Mouse (Mus musculus): ENCODE results near the gene Gm6904.
A peak's percentile ranks its signal among the peaks of the same experiment; 100 is the strongest.
"Not testable (repeated sequence)": the region's sequence is repeated elsewhere in the genome, so short reads cannot be mapped to it uniquely, and the experiment has no call there.

Gm6904 gene

DNA sequence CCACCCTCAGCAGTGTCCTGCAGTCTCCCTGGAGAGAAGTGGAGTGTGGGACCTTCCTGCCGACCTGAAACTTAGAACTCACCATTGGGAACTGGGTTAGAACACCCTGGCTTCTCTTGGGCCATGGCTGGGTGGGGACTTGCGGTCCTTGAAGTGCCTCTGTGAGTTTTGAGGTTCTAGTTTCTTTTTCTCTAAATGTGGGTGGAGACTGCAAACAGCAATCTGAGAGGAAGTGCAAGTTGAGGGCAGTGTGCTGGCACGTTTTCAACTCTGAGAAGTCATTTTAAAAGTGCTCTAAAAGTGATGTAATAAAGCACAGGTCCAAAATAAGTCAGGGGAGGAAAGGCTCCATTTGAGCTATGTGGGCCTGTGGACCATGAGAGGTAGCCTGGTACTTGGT is at the start of gene Gm6904:
Gene Gm6904 (minus strand): TSS at position 161 of the 400 bp plus-strand sequence.
- DNase-seq: peak; percentile 28

DNA sequence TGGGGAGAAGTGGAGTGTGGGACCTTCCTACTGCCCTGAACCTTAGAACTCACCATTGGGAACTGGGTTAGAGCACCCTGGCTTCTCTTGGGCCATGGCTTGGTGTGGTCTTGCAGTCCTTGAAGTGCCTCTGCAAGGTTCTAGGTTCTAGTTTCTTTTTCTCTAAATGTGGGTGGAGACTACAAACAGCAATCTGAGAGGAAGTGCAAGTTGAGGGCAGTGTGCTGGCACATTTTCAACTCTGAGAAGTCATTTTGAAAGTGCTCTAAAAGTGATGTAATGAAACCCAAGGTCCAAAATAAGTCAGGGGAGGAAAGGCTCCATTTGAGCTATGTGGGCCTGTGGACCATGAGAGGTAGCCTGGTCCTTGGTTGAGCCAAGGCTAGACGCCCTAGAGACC is 37.4 kb upstream of the Gm6904 start, which contains the start of gene Phf11a:
Gene Phf11a (minus strand): TSS at position 132 of the 400 bp plus-strand sequence.
- DNase-seq: peak; percentile 7

DNA sequence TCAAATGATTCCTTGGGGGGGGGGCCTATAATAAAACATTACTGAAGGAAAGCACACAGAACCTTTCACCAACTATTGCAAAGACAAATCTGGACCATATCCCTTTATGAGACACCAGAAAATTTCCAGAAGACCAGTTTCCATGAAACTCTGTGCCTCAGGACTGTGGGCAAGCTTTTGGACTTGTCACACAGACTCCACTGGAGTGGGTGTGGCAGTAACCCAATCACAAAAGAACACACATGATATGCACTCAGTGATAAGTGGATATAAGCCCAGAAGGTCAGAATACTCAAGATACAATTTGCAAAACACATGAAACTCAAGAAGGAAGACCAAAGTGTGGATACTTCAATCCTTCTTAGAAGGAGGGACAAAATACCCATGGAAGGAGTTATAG is 31.8 kb upstream of the Gm6904 start:
- DNase-seq: not testable (repeated sequence)

DNA sequence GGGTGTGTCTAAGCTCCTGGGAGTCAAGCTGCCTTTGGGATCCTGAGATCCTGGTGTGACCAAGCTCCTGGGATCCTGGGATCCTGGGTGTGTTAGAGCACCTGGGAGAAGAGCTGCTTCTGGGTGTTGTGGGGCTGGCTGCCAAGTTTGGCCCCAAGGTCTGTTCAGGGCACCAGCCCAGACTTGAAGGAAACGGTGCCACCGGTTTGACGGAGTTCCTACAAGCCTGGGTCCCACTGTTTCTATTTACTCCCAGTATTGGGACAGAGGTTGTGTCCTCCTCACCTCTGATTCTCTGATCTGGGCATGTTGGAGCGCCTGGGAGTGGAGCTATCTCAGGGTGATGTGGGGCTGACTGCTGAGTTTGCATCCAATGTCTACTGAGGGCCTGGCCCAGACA is 14.9 kb upstream of the Gm6904 start:
- DNase-seq: not testable (repeated sequence)

DNA sequence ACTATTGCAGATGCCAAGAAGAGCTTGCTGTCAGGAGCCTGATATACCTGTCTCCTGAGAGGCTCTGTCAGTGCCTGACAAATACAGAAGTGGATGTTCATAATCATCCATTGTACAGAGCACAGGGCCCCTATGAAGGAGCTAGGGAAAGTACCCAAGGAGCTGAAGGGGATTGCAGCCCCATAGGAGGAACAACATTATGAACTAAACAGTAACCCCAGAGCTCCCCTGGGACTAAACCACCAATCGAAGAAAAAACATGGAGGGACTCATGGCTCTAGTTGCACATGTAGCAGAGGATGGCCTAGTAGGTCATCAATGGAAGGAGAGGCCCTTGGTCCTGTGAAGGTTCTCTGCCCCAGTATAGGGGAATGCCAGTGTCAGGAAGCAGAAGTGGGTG is 4.2 kb downstream of the Gm6904 start:
- DNase-seq: not testable (repeated sequence)

DNA sequence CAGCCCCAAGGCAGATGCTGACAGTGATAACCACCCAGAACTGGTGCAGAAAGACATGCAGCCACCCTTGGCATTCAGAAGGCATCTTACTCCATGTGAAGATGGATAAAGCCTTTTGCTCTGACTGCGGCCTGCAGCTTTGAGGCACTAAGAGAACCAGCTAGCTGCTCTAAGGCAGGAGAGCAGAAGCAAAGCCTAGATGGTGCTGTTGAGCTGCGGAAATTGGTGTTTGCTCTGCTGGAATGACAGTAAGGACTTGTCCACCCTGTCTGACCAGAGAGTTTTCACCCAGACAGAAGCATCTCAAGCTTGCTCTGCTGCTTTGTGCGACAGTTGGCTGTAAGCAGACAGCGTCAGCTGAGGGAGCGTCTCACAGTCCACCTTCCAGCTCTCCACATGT is 9.7 kb downstream of the Gm6904 start:
- peak; percentile 10 for DNase-seq

DNA sequence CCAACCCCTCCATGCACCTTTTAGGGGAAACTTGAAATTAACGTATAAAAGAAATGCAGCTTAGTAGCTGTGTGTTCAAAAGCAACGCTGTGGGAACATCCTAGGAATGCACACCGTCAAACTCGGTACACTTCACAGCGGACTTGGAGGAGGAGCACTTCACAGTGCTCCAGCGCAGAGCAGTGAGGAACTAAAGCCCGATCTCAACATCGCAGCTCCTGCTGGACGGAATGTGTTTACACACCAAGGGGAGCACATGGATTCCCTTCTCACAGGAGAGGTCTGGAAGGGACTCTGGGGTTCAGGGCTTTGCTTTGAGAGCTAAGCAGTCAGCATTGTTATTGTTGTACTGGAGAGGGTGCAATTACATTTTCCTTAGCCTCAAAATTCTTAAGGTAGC is 26.4 kb downstream of the Gm6904 start:
- DNase-seq: no peak

DNA sequence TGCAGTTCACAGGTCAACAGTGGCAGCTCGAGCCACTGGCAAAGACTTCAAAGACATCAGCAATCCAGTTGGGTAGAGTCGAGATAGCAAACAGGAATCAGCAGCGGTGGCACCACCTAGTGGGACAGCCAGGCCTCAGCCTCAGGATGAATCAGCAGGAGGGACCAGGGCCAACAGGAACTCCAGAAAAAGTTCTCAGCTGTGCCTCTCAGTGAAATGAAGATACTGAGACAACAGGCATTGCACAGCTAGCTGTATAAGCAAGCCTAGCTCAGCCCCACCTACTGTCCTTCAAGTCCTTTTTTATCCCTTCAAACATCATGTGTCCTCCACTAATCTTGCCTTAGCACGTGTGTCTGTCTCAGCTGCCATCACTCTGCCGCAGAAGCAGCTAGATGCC is 28.0 kb downstream of the Gm6904 start:
- peak; percentile 22 for DNase-seq

DNA sequence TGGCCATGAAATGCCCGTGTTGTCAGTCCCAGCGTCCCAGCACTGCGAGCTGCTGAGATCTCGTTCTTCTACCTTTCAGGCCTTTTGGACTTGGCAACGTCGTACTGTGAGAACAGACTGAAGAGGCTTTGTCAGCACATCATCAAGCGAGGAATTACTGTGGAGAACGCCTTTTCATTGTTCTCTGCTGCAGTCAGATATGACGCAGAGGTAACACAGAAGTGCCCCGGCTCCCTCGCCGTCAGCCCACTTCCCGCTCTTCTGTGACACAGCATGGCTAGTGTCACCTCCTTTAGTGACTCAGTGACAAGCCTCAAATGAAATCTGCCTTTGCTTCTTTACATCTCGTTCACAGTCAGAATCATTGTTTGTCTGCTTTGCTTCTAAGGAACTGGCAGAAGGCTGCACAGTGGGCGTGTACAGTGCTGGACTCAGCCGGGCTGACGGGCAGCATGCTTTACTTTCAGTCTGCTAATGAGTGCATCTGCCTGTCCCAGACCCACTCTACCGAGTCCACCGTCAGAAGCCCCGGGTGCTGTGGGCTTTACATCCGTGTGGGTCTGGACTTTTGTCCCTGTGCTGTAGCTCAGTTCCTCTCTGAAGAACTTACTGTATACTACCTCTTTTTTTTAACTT is 29.6 kb downstream of the Gm6904 start:
- DNase-seq: no peak

DNA sequence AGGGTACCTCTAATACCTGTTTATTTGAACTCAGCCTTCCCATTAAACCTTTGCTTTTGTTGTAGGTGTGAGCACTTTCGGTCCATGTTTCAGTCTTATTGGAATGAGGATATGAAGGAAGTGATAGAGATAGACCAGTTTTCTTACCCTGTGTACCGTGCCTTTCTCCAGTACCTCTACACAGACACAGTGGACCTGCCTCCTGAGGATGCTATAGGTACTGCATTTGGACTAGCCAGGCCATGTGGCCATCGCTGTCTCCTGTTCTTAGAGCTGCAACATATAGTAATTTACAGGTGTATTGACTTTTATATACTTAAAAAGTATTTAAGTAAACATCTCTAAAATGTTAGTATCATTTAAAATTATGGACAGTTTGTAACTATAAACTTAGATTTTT is 30.2 kb downstream of the Gm6904 start:
- DNase-seq: no peak

DNA sequence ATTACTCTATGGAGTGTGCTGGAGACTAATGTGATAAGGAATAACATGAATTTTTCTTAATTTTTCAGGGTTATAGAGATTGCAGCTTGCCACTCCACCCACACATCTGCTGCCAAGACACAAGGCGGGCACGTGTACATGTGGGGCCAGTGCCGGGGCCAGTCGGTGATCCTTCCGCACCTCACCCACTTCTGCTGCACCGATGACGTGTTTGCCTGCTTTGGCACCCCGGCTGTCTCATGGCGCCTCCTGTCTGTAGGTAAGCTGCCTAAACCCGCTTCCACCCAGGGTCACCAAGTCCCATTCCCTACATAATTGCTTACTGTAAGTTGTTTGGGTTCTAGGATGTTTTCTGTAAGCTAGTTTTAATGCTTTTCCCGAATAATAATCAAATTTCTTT is 33.8 kb downstream of the Gm6904 start:
- DNase-seq: no peak

DNA sequence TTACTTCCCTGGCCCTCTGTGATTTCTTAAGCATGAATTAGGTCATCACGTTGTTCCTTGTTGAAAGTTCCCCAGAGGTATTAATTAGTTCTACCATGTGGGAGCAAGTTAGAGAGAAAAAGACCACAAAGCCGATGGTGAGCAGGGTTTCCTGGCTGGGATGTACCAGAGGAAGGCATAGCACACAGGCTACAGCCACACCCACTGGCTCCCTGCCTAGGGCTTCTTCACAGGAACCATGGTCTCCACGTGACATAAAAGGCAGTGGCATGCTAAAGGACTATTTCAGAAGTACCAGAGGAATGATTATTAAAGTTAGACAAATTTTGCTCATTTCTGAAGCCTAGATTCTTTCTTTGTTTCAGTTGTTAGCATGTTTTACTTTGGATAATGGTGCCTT is 40.8 kb downstream of the Gm6904 start:
- peak; percentile 35 for DNase-seq

DNA sequence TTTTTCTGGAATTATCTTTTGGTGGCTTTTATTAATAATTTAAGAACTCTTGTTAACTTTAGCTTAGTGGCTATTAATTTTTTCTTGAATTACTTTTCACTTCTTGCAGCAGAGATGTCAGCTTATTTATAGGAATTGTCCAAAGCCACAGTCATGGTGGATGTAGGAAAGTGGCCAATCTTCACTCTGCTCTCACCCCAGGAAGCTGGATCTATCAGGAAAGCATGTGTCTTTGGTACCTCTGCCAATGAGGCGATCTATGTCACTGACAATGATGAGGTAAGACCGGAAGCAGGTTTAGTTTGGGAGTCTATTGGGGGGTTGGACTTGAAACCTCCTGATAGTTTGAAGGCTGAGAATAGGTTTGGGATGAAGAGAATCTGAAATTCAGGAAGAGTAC is 50.2 kb downstream of the Gm6904 start:
- no peak for DNase-seq

DNA sequence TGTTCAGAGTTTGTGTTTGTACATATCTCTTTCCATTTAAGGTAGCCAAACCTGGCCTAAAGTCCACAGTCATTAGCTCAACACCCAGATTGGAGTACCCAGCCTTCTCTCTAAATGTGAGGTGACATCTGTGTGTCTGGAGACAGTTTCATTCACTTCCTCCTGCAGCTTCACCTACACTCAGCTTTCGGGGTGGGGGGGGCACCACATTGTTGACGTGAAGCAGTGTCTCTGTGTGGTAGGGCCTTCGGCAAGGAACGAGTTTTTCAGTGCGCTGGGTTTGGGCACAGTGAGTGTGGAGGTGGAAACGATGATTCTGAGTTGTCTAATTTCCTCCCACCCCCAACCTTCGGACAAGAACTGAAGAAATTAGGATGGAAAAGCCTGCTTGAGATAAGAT is 51.0 kb downstream of the Gm6904 start:
- no peak for DNase-seq

DNA sequence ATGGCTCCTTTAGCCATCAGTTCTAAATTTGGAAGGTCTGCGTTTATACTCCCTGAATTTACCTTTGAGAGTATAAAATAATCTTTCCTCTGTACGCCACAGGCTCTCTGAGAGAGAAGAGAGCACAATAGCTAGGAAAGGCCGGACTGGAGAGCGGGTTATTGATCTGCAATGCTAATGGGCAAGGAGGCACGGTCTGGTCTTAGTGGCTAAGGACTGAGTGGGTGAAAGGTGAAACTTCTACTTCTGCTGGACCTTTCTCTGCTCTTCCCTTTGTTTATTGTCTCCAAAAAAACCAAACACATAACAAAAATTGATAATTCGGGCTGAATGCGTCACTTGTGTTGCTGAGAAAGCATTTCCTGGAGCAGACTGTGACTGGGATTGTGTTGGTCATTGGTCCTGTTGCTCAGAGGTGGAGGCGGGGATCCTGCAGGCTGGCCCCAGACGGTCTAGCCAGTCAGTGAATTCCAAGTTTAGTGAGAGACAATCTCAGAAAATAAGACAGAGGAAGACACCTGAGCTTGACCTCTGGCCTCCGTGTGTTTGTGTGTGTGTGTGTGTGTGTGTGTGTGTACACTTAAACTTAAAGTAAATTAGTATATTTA is 53.9 kb downstream of the Gm6904 start:
- DNase-seq: no peak

DNA sequence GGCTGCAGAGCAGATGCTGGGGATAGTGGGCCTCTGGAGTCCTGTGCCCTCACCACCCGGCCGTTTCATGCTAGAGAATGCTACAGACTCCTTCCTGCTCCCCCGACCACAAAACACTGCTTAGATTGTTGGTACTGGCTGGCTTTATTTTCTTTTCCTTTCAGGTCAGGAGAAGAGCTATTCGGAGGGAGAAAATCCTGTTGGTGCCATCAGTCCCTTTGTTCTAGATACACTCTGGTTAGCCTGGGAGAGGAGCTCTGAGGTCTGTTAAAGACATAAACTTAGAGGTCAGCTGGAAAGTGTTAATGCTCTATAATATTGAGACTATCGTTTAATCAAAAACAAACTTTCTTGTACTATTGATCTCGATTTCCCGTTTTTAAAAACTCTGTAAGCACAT is 54.6 kb downstream of the Gm6904 start:
- DNase-seq: no peak

DNA sequence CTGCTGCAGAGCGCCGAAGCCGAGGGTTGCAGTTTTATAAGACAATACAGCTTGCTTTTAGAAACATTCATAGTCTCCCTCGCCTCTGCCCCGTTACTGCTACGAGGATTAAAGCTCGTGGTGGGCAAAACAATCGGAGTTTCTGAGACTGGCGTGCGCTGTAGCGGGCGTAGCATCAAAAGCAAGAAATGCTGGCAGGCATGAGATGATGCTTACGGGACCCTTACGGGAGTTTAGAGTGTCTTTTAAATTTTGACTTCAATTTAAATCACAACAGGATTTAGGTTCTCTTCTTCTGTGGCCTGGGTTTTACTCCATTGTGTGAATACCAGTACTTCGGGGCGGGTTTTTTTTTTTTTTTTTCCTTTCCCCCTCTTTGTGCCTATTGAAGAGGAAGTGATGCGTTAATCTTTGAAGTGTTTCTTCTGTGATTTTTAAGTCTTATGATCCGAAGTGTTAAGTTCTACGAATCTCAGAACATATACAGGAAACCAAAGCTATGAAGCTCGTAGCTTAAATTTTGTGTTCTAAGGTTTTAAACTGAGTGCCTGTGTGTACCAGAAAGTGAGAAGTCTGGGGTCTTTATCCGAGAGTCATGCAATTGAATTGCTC is 58.3 kb downstream of the Gm6904 start:
- no peak for DNase-seq

DNA sequence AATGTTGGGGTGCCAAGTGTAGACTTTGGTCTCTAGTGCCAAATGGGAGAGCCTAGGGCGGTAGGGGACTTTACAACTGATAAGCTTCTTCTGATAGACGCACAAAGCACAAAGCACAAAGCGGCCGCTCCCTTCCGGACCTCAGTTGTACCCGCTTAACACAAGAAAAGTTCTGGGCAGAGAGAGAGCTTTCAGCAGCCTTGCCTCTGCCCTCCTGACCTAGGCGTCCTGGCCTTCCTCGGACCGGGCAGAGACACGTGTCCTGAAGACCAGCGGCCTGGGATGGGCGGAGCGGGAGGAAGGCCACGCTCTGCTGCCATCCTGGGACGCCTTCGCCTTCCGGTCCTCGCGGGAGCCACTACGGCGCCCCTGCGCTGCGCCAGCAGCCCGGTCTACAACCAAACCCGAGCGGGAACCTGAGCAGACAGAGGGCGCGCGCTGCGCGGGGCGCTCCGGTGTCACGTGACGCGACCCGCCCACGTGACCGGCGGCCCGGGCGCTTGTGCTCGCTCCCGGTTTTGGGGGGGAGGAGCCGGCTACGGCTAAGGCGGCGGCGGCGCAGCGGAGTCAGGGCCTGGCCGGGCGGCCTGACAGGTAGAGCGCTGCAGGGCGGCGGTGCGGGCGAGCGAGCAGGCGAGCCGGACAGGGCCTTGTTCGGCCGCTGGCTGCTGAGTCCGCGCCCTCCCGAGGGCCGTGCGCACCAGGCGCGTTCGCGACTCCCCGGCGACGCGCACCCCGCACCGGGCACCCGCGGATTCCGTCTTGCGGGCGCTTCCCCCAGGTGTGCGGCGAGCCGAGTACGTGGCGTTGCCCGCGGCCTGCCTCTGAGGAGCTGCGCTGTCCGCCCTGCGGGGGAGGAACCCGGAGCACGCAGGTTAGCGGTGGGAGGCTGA is 59.1 kb downstream of the Gm6904 start, which contains the start of gene Rcbtb1:
Gene Rcbtb1 (plus strand): TSS at position 499 of the 893 bp plus-strand sequence.
- DNase-seq: peak; percentile 94
